Mouse (Mus musculus) kidney, adult 2 months (tissue): ENCODE results near the gene Cacng7. TPM values are rescaled to one million over a fixed set of nuclear protein-coding genes. Genes with fewer than 3 reads are reported as not detected.
"Not testable (repeated sequence)": the region's sequence is repeated elsewhere in the genome, so short reads cannot be mapped to it uniquely, and the experiment has no call there.

ENCODE experiments used
- DNase-seq: peaks from one replicate; pipeline ENCODE4 v3.0.0; 2021
- H3K27ac ChIP-seq: fragments of 200-500 bp; 2 replicates; pipeline ENCODE4 v1.5.1; 2012; ENCODE audit warnings: low read depth, low read length, control low read depth, inconsistent platforms; ENCODE audit not compliant: insufficient read depth
- H3K27me3 ChIP-seq: fragments of 200-500 bp; replicated peaks from 2 replicates; pipeline ENCODE4 v1.6.1; 2012; ENCODE audit warnings: mild to moderate bottlenecking, moderate library complexity, low read length, inconsistent platforms; ENCODE audit not compliant: control insufficient read depth, insufficient read depth
- H3K36me3 ChIP-seq: fragments of 200-500 bp; 2 replicates; pipeline ENCODE4 v1.6.1; 2012; ENCODE audit warnings: mild to moderate bottlenecking, moderate library complexity, low read length, inconsistent platforms; ENCODE audit not compliant: control insufficient read depth, insufficient read depth
- H3K4me1 ChIP-seq: fragments of 200-500 bp; 2 replicates; pipeline ENCODE4 v1.6.1; 2011; ENCODE audit warnings: low read length; ENCODE audit not compliant: control insufficient read depth, insufficient read depth
- H3K4me3 ChIP-seq: fragments of 200-500 bp; 2 replicates; pipeline ENCODE4 v1.5.1; 2011; ENCODE audit warnings: mild to moderate bottlenecking, low read depth, low read length, control low read depth; ENCODE audit not compliant: insufficient read depth
- CTCF ChIP-seq: fragments of 200-500 bp; conservative IDR thresholded peaks from 2 replicates; pipeline ENCODE4 v1.5.1; 2011; ENCODE audit warnings: low read depth, mild to moderate bottlenecking, control low read depth, low read length, moderate library complexity, mixed read lengths; ENCODE audit not compliant: insufficient read depth, insufficient read length
- POLR2A ChIP-seq: fragments of 200-500 bp; IDR thresholded peaks from one replicate; pipeline ENCODE4 v1.6.1; 2011; ENCODE audit warnings: low read depth, low read length, control low read depth
- WGBS: fragments of 180-500 bp; shearing (Covaris S2); methylation state at CpG from one replicate; pipeline ENCODE4 v1.1.7; 2018; 5-methylcytosine and 5-hydroxymethylcytosine counted together
- polyA plus RNA-seq: library from polyadenylated mRNA; depleted of rRNA; stranded (reverse); fragments of >200 nt; gene quantifications from 2 replicates; pipeline ENCODE4 v1.2.3, GENCODE M21; 2012

Cacng7 gene
- polyA plus RNA-seq, 1 experiment, result 4.4 TPM

- H3K27ac ChIP-seq, result no peak overlapping the region
- whole genome bisulfite sequencing, result 22% methylated on average over 12 of the region's 12 CpGs
- no peak overlapping the region for H3K4me3 ChIP-seq
- DNase-seq, result no peak
- no peak for TF ChIP-seq CTCF
- TF ChIP-seq POLR2A, result no peak
- H3K36me3 ChIP-seq, result no peaks in the 10 kb centered on the region
- H3K27me3 ChIP-seq, result no peaks in the 10 kb centered on the region
- H3K4me1 ChIP-seq, result 0 out of 2 replicates have a peak, but pooled peaks cover 3% of the 10 kb centered on the region
These were observed 58.3 kb downstream of the Cacng7 start for GRCm38 (mm10) chr7:3391081-3391451.

- no peak for DNase-seq
- Histone ChIP-seq H3K27ac (no peak overlapping the region), H3K4me3 (no peak overlapping the region), H3K36me3 (no peaks in the 10 kb centered on the region), H3K27me3 (no peaks in the 10 kb centered on the region), H3K4me1 (0 out of 2 replicates have a peak, but pooled peaks cover 3% of the 10 kb centered on the region)
- WGBS, result 25% methylated on average over 4 of the region's 4 CpGs
- TF ChIP-seq POLR2A (no peak), CTCF (no peak)
These were observed 59.1 kb downstream of the Cacng7 start for GRCm38 (mm10) chr7:3391809-3392208.

- Histone ChIP-seq H3K27ac (no peak overlapping the region), H3K27me3 (no peaks in the 10 kb centered on the region), H3K4me1 (no peaks in the 10 kb centered on the region), H3K4me3 (no peak overlapping the region), H3K36me3 (no peaks in the 10 kb centered on the region)
- WGBS, result 62% methylated on average over 10 of the region's 10 CpGs
- TF ChIP-seq CTCF, result no peak
- no peak for TF ChIP-seq POLR2A
- DNase-seq, result no peak
These were observed 64.6 kb downstream of the Cacng7 start for GRCm38 (mm10) chr7:3397355-3397754.

GRCm38 (mm10) chr7:3397797-3398196 is 65.0 kb downstream of the Cacng7 start:
- Histone ChIP-seq H3K4me1 (no peaks in the 10 kb centered on the region), H3K27ac (no peak overlapping the region), H3K4me3 (no peak overlapping the region), H3K27me3 (no peaks in the 10 kb centered on the region), H3K36me3 (no peaks in the 10 kb centered on the region)
- TF ChIP-seq CTCF (no peak), POLR2A (no peak)
- DNase-seq, result no peak
- WGBS, result 31% methylated on average over 7 of the region's 7 CpGs

- H3K4me3 ChIP-seq, H3K27ac ChIP-seq, H3K27me3 ChIP-seq, DNase-seq, H3K4me1 ChIP-seq, H3K36me3 ChIP-seq: not testable (repeated sequence)
- WGBS, result 91% methylated on average over 8 of the region's 8 CpGs
These were observed 65.6 kb downstream of the Cacng7 start for GRCm38 (mm10) chr7:3398363-3398762.

- TF ChIP-seq POLR2A (no peak), CTCF (no peak)
- no peak overlapping the region for H3K4me3 ChIP-seq
- H3K27me3 ChIP-seq, result no peaks in the 10 kb centered on the region
- H3K27ac ChIP-seq, result no peak overlapping the region
- H3K4me1 ChIP-seq, result no peaks in the 10 kb centered on the region
- no peaks in the 10 kb centered on the region for H3K36me3 ChIP-seq
- DNase-seq, result no peak
These were observed 67.2 kb downstream of the Cacng7 start for GRCm38 (mm10) chr7:3399937-3400336.

- H3K36me3 ChIP-seq, result no peaks in the 10 kb centered on the region
- no peak overlapping the region for H3K4me3 ChIP-seq
- no peak overlapping the region for H3K27ac ChIP-seq
- no peak for DNase-seq
- no peaks in the 10 kb centered on the region for H3K4me1 ChIP-seq
- TF ChIP-seq POLR2A (no peak), CTCF (no peak)
- H3K27me3 ChIP-seq, result no peaks in the 10 kb centered on the region
- 55% methylated on average over 11 of the region's 11 CpGs for whole genome bisulfite sequencing
These were observed 77.2 kb downstream of the Cacng7 start for GRCm38 (mm10) chr7:3409729-3410520.
